In genomic region chr3:23972747-23973667, GRCm38 (mm10) we compare ENCODE assay signal across 24 mouse cellular contexts.
DNase-seq lines count a peak whose midpoint lies in the region; ATAC-seq and TF ChIP-seq lines count a peak whose summit lies in the region.
"Had no signal": no experiment of that assay in that cellular context is flagged by ENCODE, and none has a peak within 500 bp of the region (broad histone marks: within the 10 kb centered on the region; RNA-seq: fewer than 3 reads in every experiment).

No protein-coding gene starts in this region.

- WGBS in hindbrain, postnatal 0 days = 70% methylated on average over 4 of the region's 4 CpGs
- WGBS in hindbrain, embryonic 16.5 days = 75% methylated on average over 4 of the region's 4 CpGs
- WGBS in lung, embryonic 16.5 days = 35% methylated on average over 4 of the region's 4 CpGs

- no peak overlapping the region for H3K4me3 ChIP-seq in hindbrain, postnatal 0 days (ENCODE audit: low read length)
- no peak overlapping the region for H3K4me3 ChIP-seq in hindbrain, embryonic 16.5 days (ENCODE audit: low read length)
- H3K4me3 ChIP-seq in lung, embryonic 16.5 days (ENCODE audit: low read length) = no peak overlapping the region
- H3K4me3 ChIP-seq: heart, adult 2 months; heart, embryonic 13.5 days; hindbrain, embryonic 13.5 days; layer of hippocampus, adult 2 months; limb, embryonic 13.5 days; liver, embryonic 13.5 days had no signal

- H3K27ac ChIP-seq in hindbrain, postnatal 0 days = no peak overlapping the region
- H3K27ac ChIP-seq in hindbrain, embryonic 16.5 days (ENCODE audit: low read depth, low read length) = no peak overlapping the region
- H3K27ac ChIP-seq in lung, embryonic 16.5 days (ENCODE audit: low read length) = peak overlapping the region; percentile 59
- H3K27ac ChIP-seq: heart, adult 2 months; heart, embryonic 13.5 days; hindbrain, embryonic 13.5 days; layer of hippocampus, adult 2 months; limb, embryonic 13.5 days; liver, embryonic 13.5 days; macrophage had no signal

- TF ChIP-seq CTCF in hindbrain, postnatal 0 days (IDR thresholded peaks at IDR 0.05; ENCODE audit: low read depth) = no peak

- no peak overlapping the region for H3K9ac ChIP-seq in hindbrain, postnatal 0 days (replicated peaks; ENCODE audit: low read length)
- H3K9ac ChIP-seq in hindbrain, embryonic 16.5 days (ENCODE audit: low read depth, low read length) = no peak overlapping the region
- no peak overlapping the region for H3K9ac ChIP-seq in lung, embryonic 16.5 days (ENCODE audit: low read length)
- H3K9ac ChIP-seq: heart, embryonic 13.5 days; hindbrain, embryonic 13.5 days; limb, embryonic 13.5 days; liver, embryonic 13.5 days had no signal

- H3K9me3 ChIP-seq in hindbrain, postnatal 0 days (ENCODE audit: low read length) = no peaks in the 10 kb centered on the region
- no peaks in the 10 kb centered on the region for H3K9me3 ChIP-seq in hindbrain, embryonic 16.5 days (ENCODE audit: control insufficient read depth, low read length)
- H3K9me3 ChIP-seq in lung, embryonic 16.5 days (ENCODE audit: control insufficient read depth, low read length) = no peaks in the 10 kb centered on the region
- H3K9me3 ChIP-seq: heart, embryonic 13.5 days; hindbrain, embryonic 13.5 days; limb, embryonic 13.5 days; liver, embryonic 13.5 days had no signal

- DNase-seq in hindbrain, postnatal 0 days (ENCODE audit: low spot score) = peak; percentile 3
- no peak for DNase-seq in lung, adult 18-20 months
- DNase-seq in Muller cell, postnatal 12 days (ENCODE audit: inconsistent ontology term) = peak; percentile 12
- peak; percentile 12 for DNase-seq in brain, embryonic 18.5 days (ENCODE audit: low read depth, low spot score)
- DNase-seq: adrenal gland, postnatal 14 days; B cell, adult 2 months; cerebellum, adult 11 months; cerebellum, postnatal 10 days; gastrocnemius, postnatal 36 days; heart, adult 2 months; kidney, adult 2 months; kidney, postnatal 10 days; layer of hippocampus, postnatal 36 days; liver, embryonic 13.5 days; thymus, adult 2 months; thymus, postnatal 4 days had no signal

- H3K4me1 ChIP-seq in hindbrain, postnatal 0 days (ENCODE audit: insufficient read depth, low read length) = no peaks in the 10 kb centered on the region
- no peaks in the 10 kb centered on the region for H3K4me1 ChIP-seq in hindbrain, embryonic 16.5 days (ENCODE audit: control insufficient read depth, insufficient read depth, low read depth, low read length)
- no peaks in the 10 kb centered on the region for H3K4me1 ChIP-seq in lung, embryonic 16.5 days (replicated peaks; ENCODE audit: control insufficient read depth, insufficient read depth, low read length)
- H3K4me1 ChIP-seq: heart, embryonic 13.5 days; hindbrain, embryonic 13.5 days; limb, embryonic 13.5 days; liver, embryonic 13.5 days had no signal

- no peak for ATAC-seq in hindbrain, postnatal 0 days
- ATAC-seq in hindbrain, embryonic 16.5 days = no peak
- peak; percentile 92 for ATAC-seq in lung, embryonic 16.5 days (ENCODE audit: low read depth)
- ATAC-seq in activated CD4-positive, CD25-positive, alpha-beta regulatory T cell, adult 4 months = no peak

- H3K4me2 ChIP-seq in hindbrain, postnatal 0 days (ENCODE audit: low read depth, low read length) = no peak overlapping the region
- no peak overlapping the region for H3K4me2 ChIP-seq in hindbrain, embryonic 16.5 days (ENCODE audit: low read length)
- H3K4me2 ChIP-seq in lung, embryonic 16.5 days (ENCODE audit: low read depth, low read length) = no peak overlapping the region
- H3K4me2 ChIP-seq: heart, embryonic 13.5 days; hindbrain, embryonic 13.5 days; limb, embryonic 13.5 days; liver, embryonic 13.5 days had no signal

- no peaks in the 10 kb centered on the region for H3K27me3 ChIP-seq in hindbrain, postnatal 0 days (ENCODE audit: insufficient read depth, low read length)
- no peaks in the 10 kb centered on the region for H3K27me3 ChIP-seq in hindbrain, embryonic 16.5 days (replicated peaks; ENCODE audit: control insufficient read depth, insufficient read depth, low read length)
- no peaks in the 10 kb centered on the region for H3K27me3 ChIP-seq in lung, embryonic 16.5 days (ENCODE audit: control insufficient read depth, insufficient read depth, low read depth, low read length)
- H3K27me3 ChIP-seq: heart, embryonic 13.5 days; hindbrain, embryonic 13.5 days; limb, embryonic 13.5 days; liver, embryonic 13.5 days had no signal

- no peaks in the 10 kb centered on the region for H3K36me3 ChIP-seq in hindbrain, postnatal 0 days (ENCODE audit: insufficient read depth, low read length)
- H3K36me3 ChIP-seq in hindbrain, embryonic 16.5 days (ENCODE audit: control insufficient read depth, insufficient read depth, low read length) = no peaks in the 10 kb centered on the region
- H3K36me3 ChIP-seq in lung, embryonic 16.5 days (ENCODE audit: control insufficient read depth, insufficient read depth, low read length) = no peaks in the 10 kb centered on the region
- H3K36me3 ChIP-seq: heart, embryonic 13.5 days; hindbrain, embryonic 13.5 days; limb, embryonic 13.5 days; liver, embryonic 13.5 days had no signal

Comparison
In these comparisons a context has a peak if more than half of its experiments do, and no peak if none do; other contexts are left out.
1. DNase-seq: peak in hindbrain, postnatal 0 days (single experiment), Muller cell, postnatal 12 days (single experiment) and brain, embryonic 18.5 days (single experiment); none in lung, adult 18-20 months (0 of 2).